Mouse (Mus musculus) forebrain, embryonic 10.5 days (tissue): Measurements from ENCODE around the gene Pmepa1. TPM values are rescaled to one million over a fixed set of nuclear protein-coding genes. Genes with fewer than 3 reads are reported as not detected.

Experiments
- DNase-seq: peaks from one replicate; pipeline ENCODE4 v3.0.0-alpha.2; 2017; ENCODE audit warnings: low spot score; ENCODE audit errors: extremely low spot score
- H3K27ac ChIP-seq: fragments of 300-500 bp; sonication (generic); 2 replicates; pipeline ENCODE4 v1.5.1; 2016; ENCODE audit warnings: mild to moderate bottlenecking
- H3K27me3 ChIP-seq: fragments of 300-500 bp; sonication (generic); 2 replicates; pipeline ENCODE4 v1.6.1; 2016; ENCODE audit warnings: mild to moderate bottlenecking; ENCODE audit not compliant: poor library complexity, severe bottlenecking
- H3K36me3 ChIP-seq: fragments of 300-500 bp; sonication (generic); replicated peaks from 2 replicates; pipeline ENCODE4 v1.6.1; 2016; ENCODE audit warnings: mild to moderate bottlenecking, moderate library complexity
- H3K4me1 ChIP-seq: fragments of 300-500 bp; sonication (generic); 2 replicates; pipeline ENCODE4 v1.6.1; 2016
- H3K4me3 ChIP-seq: fragments of 300-500 bp; sonication (generic); 2 replicates; pipeline ENCODE4 v1.5.1; 2016; ENCODE audit warnings: mild to moderate bottlenecking, moderate library complexity
- H3K9me3 ChIP-seq: fragments of 300-500 bp; sonication (generic); 2 replicates; pipeline ENCODE4 v1.6.1; 2016; ENCODE audit warnings: mild to moderate bottlenecking, moderate library complexity
- WGBS: fragments of 180-500 bp; shearing (Covaris S2); methylation state at CpG from one replicate; pipeline ENCODE4 v1.1.7; 2016; 5-methylcytosine and 5-hydroxymethylcytosine counted together
- polyA plus RNA-seq: library from polyadenylated mRNA; unstranded; fragments of >200 nt; fragmentation: Nextera tagmentation; extraction: Ambion mirVana; gene quantifications from 2 replicates; pipeline ENCODE4 v1.2.1, GENCODE M21; 2016

Gene Pmepa1
- polyA plus RNA-seq, 1 experiment from 2014 or later, result 1.8 TPM

- 95% methylated on average over 7 of the region's 7 CpGs for WGBS
- no peak overlapping the region for H3K4me3 ChIP-seq
- peak; percentile 13 for DNase-seq
- H3K36me3 ChIP-seq, result no peaks in the 10 kb centered on the region
- no peak overlapping the region for H3K27ac ChIP-seq
- no peaks in the 10 kb centered on the region for H3K27me3 ChIP-seq
- H3K9me3 ChIP-seq, result no peaks in the 10 kb centered on the region
- H3K4me1 ChIP-seq, result no peaks in the 10 kb centered on the region
Observed at GRCm38 (mm10) chr2:173209091-173209815, 67.1 kb downstream of the Pmepa1 start.

- H3K9me3 ChIP-seq, result no peaks in the 10 kb centered on the region
- H3K27ac ChIP-seq, result no peak overlapping the region
- H3K4me3 ChIP-seq, result no peak overlapping the region
- no peaks in the 10 kb centered on the region for H3K27me3 ChIP-seq
- whole genome bisulfite sequencing, result 89% methylated on average over 3 of the region's 3 CpGs
- peaks cover 5% of the 10 kb centered on the region; the same call in 1 of the 2 replicates for H3K4me1 ChIP-seq
- peak; percentile 5 for DNase-seq
- H3K36me3 ChIP-seq, result no peaks in the 10 kb centered on the region
Observed at GRCm38 (mm10) chr2:173207051-173207450, 69.3 kb downstream of the Pmepa1 start.

GRCm38 (mm10) chr2:173205563-173206099 is 70.7 kb downstream of the Pmepa1 start:
- H3K27me3 ChIP-seq, result no peaks in the 10 kb centered on the region
- WGBS, result 90% methylated on average over 14 of the region's 14 CpGs
- no peak overlapping the region for H3K27ac ChIP-seq
- peak; percentile 11 for DNase-seq
- peaks cover 5% of the 10 kb centered on the region; the same call in 1 of the 2 replicates for H3K4me1 ChIP-seq
- H3K4me3 ChIP-seq, result no peak overlapping the region
- H3K9me3 ChIP-seq, result no peaks in the 10 kb centered on the region
- no peaks in the 10 kb centered on the region for H3K36me3 ChIP-seq

- peak; percentile 11 for DNase-seq
- no peaks in the 10 kb centered on the region for H3K9me3 ChIP-seq
- no peaks in the 10 kb centered on the region for H3K36me3 ChIP-seq
- no peaks in the 10 kb centered on the region for H3K27me3 ChIP-seq
- H3K4me3 ChIP-seq, result no peak overlapping the region
- H3K4me1 ChIP-seq, result peaks cover 5% of the 10 kb centered on the region; the same call in 1 of the 2 replicates
- WGBS, result 69% methylated on average over 4 of the region's 4 CpGs
- H3K27ac ChIP-seq, result no peak overlapping the region
Observed at GRCm38 (mm10) chr2:173204671-173205070, 71.7 kb downstream of the Pmepa1 start.

- H3K27ac ChIP-seq, result no peak overlapping the region; the same call in 1 of the 2 replicates
- no peak overlapping the region for H3K4me3 ChIP-seq
- no peaks in the 10 kb centered on the region for H3K27me3 ChIP-seq
- peak; percentile 11 for DNase-seq
- H3K36me3 ChIP-seq, result no peaks in the 10 kb centered on the region
- H3K9me3 ChIP-seq, result no peaks in the 10 kb centered on the region
- 81% methylated on average over 3 of the region's 3 CpGs for WGBS
- H3K4me1 ChIP-seq, result peaks cover 5% of the 10 kb centered on the region; the same call in 1 of the 2 replicates
Observed at GRCm38 (mm10) chr2:173203726-173204125, 72.6 kb downstream of the Pmepa1 start.

- Histone ChIP-seq H3K9me3 (no peaks in the 10 kb centered on the region), H3K36me3 (no peaks in the 10 kb centered on the region), H3K4me3 (no peak overlapping the region), H3K4me1 (peaks cover 5% of the 10 kb centered on the region; the same call in 1 of the 2 replicates), H3K27ac (no peak overlapping the region), H3K27me3 (no peaks in the 10 kb centered on the region)
- 88% methylated on average over 19 of the region's 19 CpGs for WGBS
- peak; percentile 13 for DNase-seq
Observed at GRCm38 (mm10) chr2:173202924-173203689, 73.2 kb downstream of the Pmepa1 start.

- no peak overlapping the region for H3K4me3 ChIP-seq
- peak; percentile 9 for DNase-seq
- 84% methylated on average over 4 of the region's 4 CpGs for WGBS
- no peak overlapping the region for H3K27ac ChIP-seq
- H3K36me3 ChIP-seq, result no peaks in the 10 kb centered on the region
- H3K4me1 ChIP-seq, result no peaks in the 10 kb centered on the region
- no peaks in the 10 kb centered on the region for H3K27me3 ChIP-seq
- H3K9me3 ChIP-seq, result no peaks in the 10 kb centered on the region
Observed at GRCm38 (mm10) chr2:173194796-173195195, 81.5 kb downstream of the Pmepa1 start.

- Histone ChIP-seq H3K27ac (no peak overlapping the region), H3K9me3 (no peaks in the 10 kb centered on the region), H3K36me3 (no peaks in the 10 kb centered on the region), H3K4me1 (peaks cover 9% of the 10 kb centered on the region), H3K27me3 (peaks cover 28% of the 10 kb centered on the region), H3K4me3 (no peak overlapping the region)
- no peak for DNase-seq
- 34% methylated on average over 8 of the region's 8 CpGs for WGBS
Observed at GRCm38 (mm10) chr2:173187182-173187855, 89.0 kb downstream of the Pmepa1 start.

- no peaks in the 10 kb centered on the region for H3K36me3 ChIP-seq
- WGBS, result 34% methylated on average over 26 of the region's 26 CpGs
- no peaks in the 10 kb centered on the region for H3K9me3 ChIP-seq
- H3K27ac ChIP-seq, result no peak overlapping the region
- H3K27me3 ChIP-seq, result peaks cover 28% of the 10 kb centered on the region
- H3K4me1 ChIP-seq, result peaks cover 9% of the 10 kb centered on the region
- no peak overlapping the region for H3K4me3 ChIP-seq
- peak; percentile 88 for DNase-seq
Observed at GRCm38 (mm10) chr2:173186047-173186943, 90.0 kb downstream of the Pmepa1 start.

GRCm38 (mm10) chr2:173185282-173185681 is 91.1 kb downstream of the Pmepa1 start:
- Histone ChIP-seq H3K36me3 (no peaks in the 10 kb centered on the region), H3K27me3 (peaks cover 28% of the 10 kb centered on the region), H3K4me3 (no peak overlapping the region), H3K4me1 (peaks cover 9% of the 10 kb centered on the region), H3K27ac (no peak overlapping the region), H3K9me3 (no peaks in the 10 kb centered on the region)
- peak; percentile 9 for DNase-seq
- 79% methylated on average over 6 of the region's 6 CpGs for WGBS

- 69% methylated on average over 11 of the region's 11 CpGs for WGBS
- Histone ChIP-seq H3K4me3 (no peak overlapping the region), H3K27ac (no peak overlapping the region), H3K27me3 (peaks cover 28% of the 10 kb centered on the region), H3K36me3 (no peaks in the 10 kb centered on the region), H3K4me1 (peaks cover 9% of the 10 kb centered on the region), H3K9me3 (no peaks in the 10 kb centered on the region)
- DNase-seq, result peak; percentile 14
Observed at GRCm38 (mm10) chr2:173184475-173185080, 91.8 kb downstream of the Pmepa1 start.
